Mouse (Mus musculus): ENCODE measurements around the gene Cx3cr1. TPM values are rescaled to one million over a fixed set of nuclear protein-coding genes. Genes with fewer than 3 reads are reported as not detected.

Gene Cx3cr1
- polyA plus RNA-seq, 1 experiment from 2014 or later, result 1.8 TPM

- DNase-seq (no peak), ATAC-seq (no peak)
- H3K4me2 ChIP-seq (ENCODE audit: low read depth, low read length), result no peak overlapping the region
- no peak overlapping the region for H3K4me3 ChIP-seq (ENCODE audit: low read depth, low read length)
- peaks cover 13% of the 10 kb centered on the region for H3K4me1 ChIP-seq (ENCODE audit: insufficient read depth)
- 70% methylated on average over 2 of the region's 2 CpGs for WGBS (ENCODE audit: insufficient replicate concordance)
- no peaks in the 10 kb centered on the region for H3K27me3 ChIP-seq (ENCODE audit: insufficient read depth, low read length)
- H3K9ac ChIP-seq (replicated peaks), result no peak overlapping the region
- no peak overlapping the region for H3K27ac ChIP-seq (ENCODE audit: low read depth)
- H3K9me3 ChIP-seq (ENCODE audit: low read length), result no peaks in the 10 kb centered on the region
- TF ChIP-seq CTCF (IDR thresholded peaks at IDR 0.05; ENCODE audit: low read depth), result no peak
- TF ChIP-seq EP300 (IDR thresholded peaks at IDR 0.05; ENCODE audit: low read depth), result no peak
- peaks cover 22% of the 10 kb centered on the region for H3K36me3 ChIP-seq (replicated peaks; ENCODE audit: insufficient read depth, low read length)
These were observed 170.2 kb downstream of the Cx3cr1 start for GRCm38 (mm10) chr9:119899446-119899845.

DNA sequence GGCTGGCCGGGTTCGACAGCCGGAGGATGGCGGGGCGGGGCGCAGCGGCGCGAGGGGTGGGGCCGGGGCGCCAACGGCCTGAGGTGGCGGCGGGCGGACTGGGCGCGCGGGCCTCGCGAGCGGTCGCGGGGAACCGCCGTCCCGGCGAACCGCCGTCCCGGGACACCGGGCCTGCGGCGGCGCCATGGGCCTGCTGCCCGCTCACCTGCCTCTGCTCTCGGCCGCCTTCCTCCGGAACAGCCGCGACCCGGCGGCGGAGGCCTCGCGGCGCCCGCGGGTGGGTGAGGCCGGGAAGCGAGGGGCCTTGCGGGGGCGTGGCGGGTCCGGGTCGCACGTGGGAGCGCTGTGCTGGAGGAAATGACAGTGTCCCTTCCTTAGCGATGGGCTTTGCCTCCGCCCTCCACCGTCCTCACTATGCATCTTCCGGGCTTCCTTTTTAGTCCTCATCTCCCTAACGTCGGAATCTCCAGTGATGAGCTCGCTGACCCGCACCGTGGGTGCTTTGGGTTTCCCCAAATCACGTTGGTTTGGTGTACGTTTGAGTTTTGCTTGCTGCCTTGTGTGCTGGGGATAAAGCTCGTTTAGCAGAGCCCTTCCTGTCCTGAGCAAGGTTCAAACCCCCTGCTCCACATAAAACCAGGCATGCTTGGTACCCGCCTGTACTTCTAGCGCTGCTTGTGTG is 174.5 kb downstream of the Cx3cr1 start:
- ATAC-seq (peak; percentile 77), DNase-seq (peak; percentile 69)
- no peak for TF ChIP-seq EP300 (IDR thresholded peaks at IDR 0.05; ENCODE audit: low read depth)
- TF ChIP-seq CTCF (IDR thresholded peaks at IDR 0.05; ENCODE audit: low read depth), result no peak
- H3K9ac ChIP-seq (replicated peaks), result peak overlapping the region; percentile 84
- peak overlapping the region; percentile 90 for H3K4me2 ChIP-seq (ENCODE audit: low read depth, low read length)
- 2% methylated on average over 37 of the region's 71 CpGs for WGBS (ENCODE audit: insufficient replicate concordance)
- no peaks in the 10 kb centered on the region for H3K27me3 ChIP-seq (ENCODE audit: insufficient read depth, low read length)
- peak overlapping the region; percentile 79 for H3K27ac ChIP-seq (ENCODE audit: low read depth)
- no peaks in the 10 kb centered on the region for H3K36me3 ChIP-seq (replicated peaks; ENCODE audit: insufficient read depth, low read length)
- H3K9me3 ChIP-seq (ENCODE audit: low read length), result no peaks in the 10 kb centered on the region
- peaks cover 13% of the 10 kb centered on the region for H3K4me1 ChIP-seq (ENCODE audit: insufficient read depth)
- H3K4me3 ChIP-seq (ENCODE audit: low read depth, low read length), result peak overlapping the region; percentile 78

DNA sequence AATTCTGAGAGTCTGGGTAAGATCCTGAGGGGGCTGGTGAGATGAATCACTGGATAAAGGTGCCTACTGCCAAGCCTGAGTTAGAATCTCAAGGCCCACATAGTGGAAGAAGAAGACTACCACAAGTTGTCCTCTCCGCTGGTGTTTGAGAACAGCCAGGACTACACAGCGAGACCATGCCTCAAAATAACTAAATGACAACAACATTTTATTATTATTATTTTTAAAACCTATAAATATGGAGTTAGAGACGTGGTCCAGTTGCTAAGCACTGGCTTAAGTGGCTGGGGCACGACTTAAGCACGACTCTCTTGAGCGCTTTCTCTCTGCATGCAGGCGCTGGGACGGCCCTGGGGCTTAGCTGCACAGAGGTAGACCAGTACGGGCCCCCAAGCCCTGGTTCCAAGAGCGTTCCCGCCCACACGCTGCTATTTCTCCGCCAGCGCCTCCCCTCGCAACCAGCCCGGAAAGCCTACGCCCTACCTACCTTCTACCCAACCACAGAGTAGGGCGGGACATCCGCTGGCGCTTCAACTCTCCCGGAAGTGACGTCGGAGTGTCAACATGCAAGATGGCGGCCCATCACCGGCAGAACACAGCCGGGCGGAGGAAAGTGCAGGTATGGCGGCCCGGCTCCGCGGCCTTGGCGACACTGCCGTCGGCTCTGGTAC is 175.2 kb downstream of the Cx3cr1 start, which contains the start of gene Wdr48:
Gene Wdr48 (plus strand): TSS at position 540 of the 671 bp plus-strand sequence.
- ATAC-seq, result peak; percentile 98
- H3K36me3 ChIP-seq (replicated peaks; ENCODE audit: insufficient read depth, low read length), result no peaks in the 10 kb centered on the region
- no peaks in the 10 kb centered on the region for H3K27me3 ChIP-seq (ENCODE audit: insufficient read depth, low read length)
- H3K27ac ChIP-seq (ENCODE audit: low read depth), result peak within 1 kb of the TSS; percentile 79
- H3K9me3 ChIP-seq (ENCODE audit: low read length), result no peaks in the 10 kb centered on the region
- H3K4me2 ChIP-seq (ENCODE audit: low read depth, low read length), result peak within 1 kb of the TSS; percentile 90
- DNase-seq, result peak; percentile 98
- peak within 1 kb of the TSS; percentile 78 for H3K4me3 ChIP-seq (ENCODE audit: low read depth, low read length)
- H3K4me1 ChIP-seq (ENCODE audit: insufficient read depth), result peaks cover 13% of the 10 kb centered on the region
- no peak for TF ChIP-seq EP300 (IDR thresholded peaks at IDR 0.05; ENCODE audit: low read depth)
- TF ChIP-seq CTCF (IDR thresholded peaks at IDR 0.05; ENCODE audit: low read depth), result no peak
- 4% methylated on average over 33 of the region's 34 CpGs for WGBS (ENCODE audit: insufficient replicate concordance)
- H3K9ac ChIP-seq (replicated peaks), result peak within 1 kb of the TSS; percentile 84

- DNase-seq (no peak), ATAC-seq (no peak)
- Histone ChIP-seq H3K4me1 (ENCODE audit: insufficient read depth) (peaks cover 13% of the 10 kb centered on the region), H3K27me3 (ENCODE audit: insufficient read depth, low read length) (no peaks in the 10 kb centered on the region), H3K36me3 (replicated peaks; ENCODE audit: insufficient read depth, low read length) (no peaks in the 10 kb centered on the region), H3K9me3 (ENCODE audit: low read length) (no peaks in the 10 kb centered on the region), H3K4me3 (ENCODE audit: low read depth, low read length) (no peak overlapping the region), H3K4me2 (ENCODE audit: low read depth, low read length) (peak overlapping the region; percentile 90), H3K9ac (replicated peaks) (no peak overlapping the region), H3K27ac (ENCODE audit: low read depth) (no peak overlapping the region)
- 81% methylated on average over 5 of the region's 5 CpGs for WGBS (ENCODE audit: insufficient replicate concordance)
- no peak for TF ChIP-seq EP300 (IDR thresholded peaks at IDR 0.05; ENCODE audit: low read depth)
- no peak for TF ChIP-seq CTCF (IDR thresholded peaks at IDR 0.05; ENCODE audit: low read depth)
These were observed 175.8 kb downstream of the Cx3cr1 start for GRCm38 (mm10) chr9:119893881-119894280.

GRCm38 (mm10) chr9:119890692-119891091 is 179.0 kb downstream of the Cx3cr1 start:
- Histone ChIP-seq H3K36me3 (replicated peaks; ENCODE audit: insufficient read depth, low read length) (no peaks in the 10 kb centered on the region), H3K4me3 (ENCODE audit: low read depth, low read length) (no peak overlapping the region), H3K27me3 (ENCODE audit: insufficient read depth, low read length) (no peaks in the 10 kb centered on the region), H3K4me1 (ENCODE audit: insufficient read depth) (peaks cover 4% of the 10 kb centered on the region), H3K9me3 (ENCODE audit: low read length) (no peaks in the 10 kb centered on the region), H3K27ac (ENCODE audit: low read depth) (no peak overlapping the region), H3K9ac (replicated peaks) (no peak overlapping the region), H3K4me2 (ENCODE audit: low read depth, low read length) (no peak overlapping the region)
- ATAC-seq (no peak), DNase-seq (peak; percentile 34)
- 48% methylated on average over 2 of the region's 2 CpGs for WGBS (ENCODE audit: insufficient replicate concordance)
- TF ChIP-seq CTCF (IDR thresholded peaks at IDR 0.05; ENCODE audit: low read depth) (peak; percentile 77), EP300 (IDR thresholded peaks at IDR 0.05; ENCODE audit: low read depth) (no peak)

DNA sequence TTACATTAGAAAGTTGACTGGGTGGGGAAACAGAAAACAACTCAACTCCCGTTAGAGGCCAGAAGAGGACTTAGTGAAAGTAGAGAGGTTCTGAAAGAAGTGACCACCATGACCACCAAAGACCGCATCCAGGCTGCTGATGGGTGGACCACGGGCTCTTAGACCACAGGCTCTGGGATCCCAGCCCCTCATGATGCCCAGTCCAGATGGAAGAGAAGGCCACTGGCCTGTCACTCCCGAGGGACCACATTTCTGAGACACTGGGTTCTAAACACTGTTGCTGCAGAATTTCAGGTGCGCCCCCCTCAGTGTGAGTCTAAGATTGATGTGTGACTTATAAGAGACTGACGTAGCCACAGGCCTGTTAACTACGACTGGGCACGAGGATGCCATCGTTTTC is 180.2 kb downstream of the Cx3cr1 start:
- no peak for TF ChIP-seq EP300 (IDR thresholded peaks at IDR 0.05; ENCODE audit: low read depth)
- no peak for TF ChIP-seq CTCF (IDR thresholded peaks at IDR 0.05; ENCODE audit: low read depth)
- DNase-seq (no peak), ATAC-seq (no peak)
- H3K9me3 ChIP-seq (ENCODE audit: low read length), result no peaks in the 10 kb centered on the region
- no peaks in the 10 kb centered on the region; the same call in 1 of the 2 replicates for H3K4me1 ChIP-seq (ENCODE audit: insufficient read depth)
- 81% methylated on average over 9 of the region's 9 CpGs for WGBS (ENCODE audit: insufficient replicate concordance)
- no peaks in the 10 kb centered on the region for H3K27me3 ChIP-seq (ENCODE audit: insufficient read depth, low read length)
- H3K27ac ChIP-seq (ENCODE audit: low read depth), result no peak overlapping the region
- H3K36me3 ChIP-seq (replicated peaks; ENCODE audit: insufficient read depth, low read length), result no peaks in the 10 kb centered on the region
- no peak overlapping the region for H3K4me3 ChIP-seq (ENCODE audit: low read depth, low read length)
- H3K9ac ChIP-seq (replicated peaks), result no peak overlapping the region
- H3K4me2 ChIP-seq (ENCODE audit: low read depth, low read length), result no peak overlapping the region

Data from liver, postnatal 0 days (tissue).